Mouse (Mus musculus): ENCODE data around the gene Tnfrsf18.

The Tnfrsf18 gene

GRCm38 (mm10) chr4:156033476-156034119 is 7.6 kb downstream of the Tnfrsf18 start:
- DNase-seq (ENCODE audit: low spot score), result peak; percentile 39

DNA sequence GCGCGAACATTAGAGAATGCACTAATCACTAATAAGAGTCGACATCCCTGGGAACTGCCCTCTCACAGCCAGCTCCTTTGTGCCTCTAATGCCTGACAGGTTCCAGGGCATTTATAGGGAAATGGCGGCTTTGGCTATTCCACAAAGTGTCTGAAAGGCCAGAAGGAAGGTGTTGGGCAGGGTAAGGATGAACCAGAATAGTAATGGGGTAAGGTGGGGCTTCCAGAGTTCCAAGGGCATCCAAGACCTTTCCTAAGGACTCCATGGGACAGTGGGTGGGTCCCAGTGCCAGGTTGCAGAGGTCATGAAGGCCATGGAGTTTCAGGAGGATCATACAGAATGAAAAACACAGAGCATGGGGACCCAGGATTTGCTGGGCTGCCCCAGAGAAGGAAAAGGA is 8.3 kb downstream of the Tnfrsf18 start:
- no peak for DNase-seq (ENCODE audit: low spot score)

- no peak for DNase-seq (ENCODE audit: low spot score)
Observed at GRCm38 (mm10) chr4:156034901-156035300, 8.9 kb downstream of the Tnfrsf18 start.

GRCm38 (mm10) chr4:156044754-156045153 is 18.8 kb downstream of the Tnfrsf18 start:
- DNase-seq (ENCODE audit: low spot score), result no peak

DNA sequence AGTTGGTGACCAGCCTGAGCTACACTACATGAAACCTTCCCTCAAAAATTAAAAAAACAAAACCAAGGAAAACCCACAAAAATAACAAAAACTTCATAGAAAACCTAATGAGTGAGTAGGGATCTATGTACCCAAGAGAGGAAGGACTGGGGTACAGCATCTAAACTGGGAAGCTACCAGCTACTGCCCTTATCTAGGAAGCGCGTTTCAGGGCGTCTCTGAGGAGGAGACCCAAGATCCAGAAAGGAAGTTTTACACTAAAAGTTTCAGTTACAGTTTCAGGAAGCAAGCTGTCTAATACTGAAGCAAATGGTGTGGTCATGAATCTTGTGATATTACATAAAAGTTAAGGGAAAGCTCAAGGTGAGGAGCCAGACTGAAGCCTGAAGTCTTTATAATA is 23.8 kb downstream of the Tnfrsf18 start:
- DNase-seq (ENCODE audit: low spot score), result no peak

GRCm38 (mm10) chr4:156050391-156050980 is 24.5 kb downstream of the Tnfrsf18 start:
- no peak for DNase-seq (ENCODE audit: low spot score)

DNA sequence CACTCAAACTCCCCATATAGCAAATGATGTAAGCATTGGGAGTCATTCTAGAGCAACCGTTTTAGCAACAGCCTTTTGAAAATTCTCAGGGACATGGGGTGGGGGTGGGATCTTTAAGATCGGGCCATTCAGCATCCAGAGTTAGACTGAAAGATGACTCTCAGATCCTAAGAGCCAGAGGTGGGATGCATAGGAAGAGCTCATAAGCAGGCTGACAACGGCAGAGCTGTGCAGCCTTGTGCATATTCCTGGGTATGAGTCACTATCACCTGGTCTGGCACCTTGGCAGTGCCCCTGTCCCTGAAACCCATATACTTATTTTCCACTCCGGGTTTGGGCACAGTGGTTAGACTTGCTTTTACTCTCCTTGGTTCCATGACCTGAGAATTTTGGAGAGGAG is 27.1 kb downstream of the Tnfrsf18 start:
- DNase-seq (ENCODE audit: low spot score), result no peak

- DNase-seq (ENCODE audit: low spot score), result no peak
Observed at GRCm38 (mm10) chr4:156054130-156054529, 28.2 kb downstream of the Tnfrsf18 start.

GRCm38 (mm10) chr4:156054606-156055005 is 28.6 kb downstream of the Tnfrsf18 start:
- no peak for DNase-seq (ENCODE audit: low spot score)

DNA sequence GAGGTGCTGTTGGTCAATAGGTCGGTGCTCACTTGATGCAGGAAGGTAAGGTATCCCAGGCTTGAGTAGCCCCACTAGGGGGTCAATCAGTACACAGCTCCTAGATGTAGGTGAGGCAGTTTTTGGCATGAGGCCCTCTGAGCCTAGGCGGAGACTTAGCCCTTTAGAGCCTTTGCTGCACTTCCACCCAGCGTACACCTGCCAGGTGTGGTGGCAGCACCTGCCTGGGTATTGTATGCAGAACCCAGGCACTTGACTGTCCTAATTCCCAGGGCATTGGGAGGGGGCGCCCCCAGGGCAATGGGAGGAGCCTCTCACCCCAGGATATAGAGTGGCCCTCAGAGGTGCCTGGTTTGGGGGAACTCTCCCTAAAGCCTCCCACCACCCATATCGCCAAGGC is 29.2 kb downstream of the Tnfrsf18 start:
- DNase-seq (ENCODE audit: low spot score), result no peak

DNA sequence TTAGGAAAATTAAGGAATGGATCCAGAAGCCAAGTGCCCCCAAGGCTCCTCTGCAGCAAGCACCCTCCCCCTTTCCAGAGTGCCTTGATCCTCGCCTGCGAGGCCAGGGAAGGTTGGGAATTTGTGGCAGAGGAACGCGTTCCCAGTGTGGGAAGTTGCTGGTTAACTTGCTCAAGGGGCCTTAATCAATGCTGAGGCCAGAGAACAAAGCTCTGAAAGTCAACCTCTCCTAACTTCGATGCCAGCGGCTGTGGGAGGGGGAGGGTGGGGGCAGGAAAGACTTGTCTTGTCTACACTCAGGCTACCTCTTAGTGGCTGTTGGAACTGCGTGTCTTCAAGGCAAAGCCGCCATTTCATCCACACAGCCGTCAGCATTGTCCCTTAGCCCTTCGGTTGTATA is 31.7 kb downstream of the Tnfrsf18 start:
- no peak for DNase-seq (ENCODE audit: low spot score)

DNA sequence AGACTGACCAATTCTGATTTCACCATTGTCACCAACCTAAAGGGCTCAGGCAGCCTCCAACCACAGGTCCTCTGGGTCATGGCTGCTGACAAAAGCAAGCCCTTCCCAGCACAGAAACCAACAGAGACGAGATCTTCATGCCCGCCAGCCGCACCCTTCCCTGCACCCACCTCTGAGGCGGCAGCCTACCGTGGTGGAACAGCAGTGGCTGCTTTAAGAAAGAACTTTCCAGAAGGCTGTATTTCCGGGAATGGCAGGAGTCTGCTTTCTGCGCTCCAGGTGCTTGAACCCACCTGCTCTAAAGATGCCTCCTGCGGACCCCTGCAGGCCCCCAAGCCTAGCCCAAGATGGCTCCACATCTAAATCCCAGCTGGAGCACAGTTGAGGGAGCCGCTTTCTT is 32.9 kb downstream of the Tnfrsf18 start:
- no peak for DNase-seq (ENCODE audit: low spot score)

DNA sequence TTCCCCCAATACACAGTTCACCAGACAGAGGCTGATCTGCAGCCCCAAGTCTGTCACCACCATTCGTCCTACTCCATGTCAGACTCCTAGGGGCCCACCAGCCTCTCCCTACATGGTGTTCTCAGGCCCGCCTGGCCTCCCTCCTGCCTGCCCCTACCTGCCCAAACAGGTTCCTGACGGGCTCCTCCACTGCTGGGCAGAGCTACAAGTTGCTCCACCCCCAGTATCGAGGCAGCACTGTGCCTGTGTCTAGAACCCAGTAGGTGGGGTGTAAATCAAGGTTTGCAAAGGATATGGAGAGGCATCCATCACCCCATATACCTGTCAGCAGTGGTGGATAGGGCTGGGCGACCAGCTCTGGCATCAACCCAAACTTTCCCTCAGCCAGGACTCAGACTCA is 33.3 kb downstream of the Tnfrsf18 start, which contains the start of gene Ttll10:
Gene Ttll10 (minus strand): TSS at position 154 of the 400 bp plus-strand sequence.
- DNase-seq (ENCODE audit: low spot score), result no peak

DNA sequence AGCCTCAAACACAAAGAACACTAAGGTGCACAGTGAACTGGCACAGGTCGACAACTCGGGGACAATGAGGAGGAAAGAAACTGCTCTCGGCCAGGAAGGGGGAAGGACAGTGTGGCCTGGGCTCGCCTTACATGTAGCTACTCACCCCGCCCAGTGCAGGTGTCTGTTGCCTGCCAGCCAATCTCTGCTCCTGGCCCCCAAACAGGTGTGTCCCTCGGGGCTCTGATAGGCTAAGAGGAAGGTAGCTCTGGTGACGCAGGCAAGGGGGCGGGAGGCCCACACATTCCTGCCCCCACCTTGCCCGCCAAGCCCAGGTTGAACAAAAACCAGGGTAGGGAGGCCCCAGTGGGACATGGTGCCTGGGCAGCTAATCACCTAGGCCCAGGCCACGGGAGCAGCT is 33.7 kb downstream of the Tnfrsf18 start:
- no peak for DNase-seq (ENCODE audit: low spot score)

GRCm38 (mm10) chr4:156063861-156064509 is 38.0 kb downstream of the Tnfrsf18 start:
- no peak for DNase-seq (ENCODE audit: low spot score)

GRCm38 (mm10) chr4:156064510-156064897 is 38.5 kb downstream of the Tnfrsf18 start:
- no peak for DNase-seq (ENCODE audit: low spot score)

GRCm38 (mm10) chr4:156065156-156065894 is 39.4 kb downstream of the Tnfrsf18 start:
- no peak for DNase-seq (ENCODE audit: low spot score)

DNA sequence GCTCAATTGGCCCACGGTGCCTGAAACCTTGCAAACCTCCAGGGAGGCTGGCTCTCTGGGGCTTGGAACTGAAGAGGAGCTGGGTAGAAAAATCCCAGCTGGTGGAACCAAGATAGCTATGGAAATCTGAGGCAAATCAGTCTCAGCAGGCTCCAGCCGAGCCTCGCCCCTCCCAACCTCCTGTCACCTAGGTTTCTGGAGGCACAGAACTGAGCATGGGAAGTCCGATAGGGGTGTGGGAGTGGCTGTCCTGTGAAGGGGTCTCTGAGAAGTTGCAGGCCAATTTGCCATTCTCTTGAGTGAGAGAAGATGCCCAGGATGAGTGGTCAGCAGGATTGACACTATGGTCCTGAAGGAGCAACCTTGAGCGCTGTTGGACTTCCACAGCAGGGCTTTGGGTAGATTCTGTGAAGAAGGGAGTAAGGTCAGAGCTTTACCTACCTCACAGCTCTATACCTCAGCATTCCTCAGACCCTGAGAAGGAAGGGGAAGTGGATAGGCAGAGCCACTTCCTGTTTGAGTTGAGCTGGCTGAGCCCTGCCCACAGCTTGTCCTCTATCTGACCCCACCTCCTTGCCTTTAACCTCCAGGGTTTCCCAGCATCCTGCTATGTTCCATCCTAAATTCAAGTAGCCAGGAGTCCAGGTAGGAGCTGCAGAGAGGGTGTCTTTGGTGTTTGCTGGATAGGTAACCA is 41.4 kb downstream of the Tnfrsf18 start:
- DNase-seq (ENCODE audit: low spot score), result no peak

DNA sequence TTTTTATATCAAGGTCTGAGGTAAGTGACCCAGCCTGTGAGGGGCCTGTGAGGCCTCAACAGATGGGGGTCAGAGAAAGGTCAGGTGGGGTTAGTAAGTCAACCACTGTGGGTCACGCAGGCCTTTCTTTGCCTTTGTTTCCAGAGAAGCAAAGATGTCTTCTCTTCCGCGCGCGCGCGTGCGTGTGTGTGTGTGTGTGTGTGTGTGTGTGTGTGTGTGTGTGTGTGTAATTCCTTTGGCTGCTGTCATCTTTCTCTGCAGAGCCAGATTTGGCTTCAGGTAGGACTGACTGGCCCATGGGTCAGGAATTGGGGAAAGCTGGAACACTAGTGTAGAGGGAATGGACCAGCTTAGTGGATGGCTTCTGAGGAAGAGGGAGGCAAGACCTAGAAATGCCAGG is 43.7 kb downstream of the Tnfrsf18 start:
- no peak for DNase-seq (ENCODE audit: low spot score)

GRCm38 (mm10) chr4:156070276-156070675 is 44.3 kb downstream of the Tnfrsf18 start:
- DNase-seq (ENCODE audit: low spot score), result no peak

DNA sequence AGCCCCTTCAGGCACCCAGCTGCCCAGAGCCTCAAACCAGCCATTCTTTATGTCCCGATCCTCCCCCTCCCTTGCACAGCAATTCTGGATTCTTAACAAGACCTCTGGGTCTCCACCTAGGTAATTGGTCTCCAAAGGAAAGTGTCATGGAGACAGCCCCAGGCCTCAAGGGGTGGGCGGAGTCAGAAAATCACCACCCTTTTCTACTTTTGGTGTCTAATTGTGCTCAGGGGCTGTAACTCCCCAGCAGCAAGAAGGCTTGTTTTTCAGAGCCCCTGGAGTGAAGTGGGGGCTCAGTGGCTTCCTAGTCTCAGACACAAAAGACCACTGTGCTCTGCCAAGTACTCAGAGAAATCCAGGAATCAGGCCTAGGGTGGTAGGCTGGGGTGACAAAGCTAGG is 44.8 kb downstream of the Tnfrsf18 start:
- DNase-seq (ENCODE audit: low spot score), result no peak

- DNase-seq (ENCODE audit: low spot score), result no peak
Observed at GRCm38 (mm10) chr4:156076911-156077382, 51.0 kb downstream of the Tnfrsf18 start.
